Mouse (Mus musculus) stomach, postnatal 0 days (tissue): ENCODE measurements at regions not wholly inside any gene's neighbourhood (a gene's known extent, or its start where the extent isn't known, plus 50 kb on each side); places are given as distances from the start of the nearest gene placed in this dataset.
"Not testable (repeated sequence)": the region's sequence is repeated elsewhere in the genome, so short reads cannot be mapped to it uniquely, and the experiment has no call there.

Source experiments
- ATAC-seq: fragments of 200-750 bp; cut with Nextera tagmentation; 2 replicates; pipeline ENCODE4 v1.8.0; 2017; ENCODE audit not compliant: low FRiP score, low TSS enrichment
- DNase-seq: peaks from one replicate; pipeline ENCODE4 v3.0.0-alpha.2; 2016; ENCODE audit warnings: low spot score
- H3K27ac ChIP-seq: fragments of 300-500 bp; sonication (generic); replicated peaks from 2 replicates; pipeline ENCODE4 v1.5.1; 2014; ENCODE audit warnings: mild to moderate bottlenecking, control low read depth
- H3K27me3 ChIP-seq: fragments of 300-500 bp; sonication (generic); 2 replicates; pipeline ENCODE4 v1.6.1; 2014; ENCODE audit warnings: low read length; ENCODE audit not compliant: control insufficient read depth, insufficient read depth
- H3K36me3 ChIP-seq: fragments of 300-500 bp; sonication (generic); 2 replicates; pipeline ENCODE4 v1.6.1; 2014; ENCODE audit warnings: low read length, mixed read lengths; ENCODE audit not compliant: control insufficient read depth, insufficient read depth
- H3K4me1 ChIP-seq: fragments of 300-500 bp; sonication (generic); replicated peaks from 2 replicates; pipeline ENCODE4 v1.6.1; 2014; ENCODE audit warnings: antibody characterized with exemption; ENCODE audit not compliant: control insufficient read depth, insufficient read depth
- H3K4me2 ChIP-seq: fragments of 300-500 bp; sonication (generic); replicated peaks from 2 replicates; pipeline ENCODE4 v1.6.1; 2014; ENCODE audit warnings: low read depth, mild to moderate bottlenecking, control low read depth, moderate library complexity
- H3K4me3 ChIP-seq: fragments of 300-500 bp; sonication (generic); 2 replicates; pipeline ENCODE4 v1.5.1; 2014; ENCODE audit warnings: low read depth, low read length, control low read depth
- H3K9ac ChIP-seq: fragments of 300-500 bp; sonication (generic); 2 replicates; pipeline ENCODE4 v1.6.1; 2014; ENCODE audit warnings: mild to moderate bottlenecking, low read length, control low read depth, mixed read lengths
- H3K9me3 ChIP-seq: fragments of 300-500 bp; sonication (generic); 2 replicates; pipeline ENCODE4 v1.6.1; 2016; ENCODE audit warnings: low read length; ENCODE audit not compliant: control insufficient read depth
- CTCF ChIP-seq: IDR thresholded peaks from 2 replicates; pipeline ENCODE4 v1.5.1; 2016; ENCODE audit warnings: antibody characterized with exemption, low read depth, mild to moderate bottlenecking, moderate library complexity
- EP300 ChIP-seq: optimal IDR thresholded peaks from 2 replicates; pipeline ENCODE3; 2016; ENCODE audit warnings: antibody characterized with exemption
- WGBS: fragments of 180-500 bp; shearing (Covaris S2); extraction: QIAGEN DNeasy Blood & Tissue Kit; methylation state at CpG from one replicate; pipeline ENCODE4 v1.1.7; 2014; 5-methylcytosine and 5-hydroxymethylcytosine counted together

- Histone ChIP-seq H3K4me3 (no peak overlapping the region), H3K4me2 (no peak overlapping the region), H3K4me1 (no peaks in the 10 kb centered on the region), H3K9ac (no peak overlapping the region), H3K27ac (no peak overlapping the region), H3K9me3 (no peaks in the 10 kb centered on the region), H3K36me3 (no peaks in the 10 kb centered on the region), H3K27me3 (no peaks in the 10 kb centered on the region)
- 29% methylated on average over 3 of the region's 3 CpGs for WGBS
- no peak for DNase-seq
- no peak for ATAC-seq
- TF ChIP-seq CTCF (no peak), EP300 (no peak)
Measured at GRCm38 (mm10) chr12:74825664-74826063, 351.5 kb downstream of the Kcnh5 start.

- H3K4me1 ChIP-seq = no peaks in the 10 kb centered on the region
- H3K27ac ChIP-seq = no peak overlapping the region
- WGBS = 22% methylated on average over 3 of the region's 3 CpGs
- no peak overlapping the region for H3K4me3 ChIP-seq
- no peak overlapping the region for H3K9ac ChIP-seq
- ATAC-seq (no peak), DNase-seq (no peak)
- H3K36me3 ChIP-seq = no peaks in the 10 kb centered on the region
- no peaks in the 10 kb centered on the region for H3K9me3 ChIP-seq
- H3K4me2 ChIP-seq = no peak overlapping the region
- no peaks in the 10 kb centered on the region for H3K27me3 ChIP-seq
- TF ChIP-seq CTCF = no peak
- no peak for TF ChIP-seq EP300
Measured at GRCm38 (mm10) chr12:74824735-74825494, 352.2 kb downstream of the Kcnh5 start.

- not testable (repeated sequence) for H3K9me3 ChIP-seq, H3K4me3 ChIP-seq, ATAC-seq, H3K4me2 ChIP-seq, H3K27ac ChIP-seq, H3K4me1 ChIP-seq, DNase-seq, H3K27me3 ChIP-seq, H3K9ac ChIP-seq, H3K36me3 ChIP-seq
- WGBS = 87% methylated on average over 3 of the region's 3 CpGs
Measured at GRCm38 (mm10) chr12:74816181-74816580, 361.0 kb downstream of the Kcnh5 start.

GRCm38 (mm10) chr12:74808571-74808970 lies 368.6 kb downstream of the Kcnh5 start:
- WGBS = 84% methylated on average over 2 of the region's 2 CpGs
- not testable (repeated sequence) for H3K27ac ChIP-seq, ATAC-seq

GRCm38 (mm10) chr12:74807926-74808325 lies 369.2 kb downstream of the Kcnh5 start:
- H3K9me3 ChIP-seq, H3K4me3 ChIP-seq, H3K27me3 ChIP-seq, H3K27ac ChIP-seq, ATAC-seq, H3K4me2 ChIP-seq, DNase-seq, H3K4me1 ChIP-seq, H3K9ac ChIP-seq, H3K36me3 ChIP-seq: not testable (repeated sequence)
- WGBS = 93% methylated on average over 15 of the region's 15 CpGs

More at GRCm38 (mm10) chr12:74808571-74808970, 368.6 kb downstream of the Kcnh5 start:
- H3K9me3 ChIP-seq, H3K36me3 ChIP-seq, H3K9ac ChIP-seq, H3K4me3 ChIP-seq, H3K4me2 ChIP-seq, DNase-seq, H3K4me1 ChIP-seq, H3K27me3 ChIP-seq: not testable (repeated sequence)

- TF ChIP-seq EP300 (no peak), CTCF (no peak)
- Histone ChIP-seq H3K4me1 (no peaks in the 10 kb centered on the region), H3K27me3 (no peaks in the 10 kb centered on the region), H3K4me3 (no peak overlapping the region), H3K9me3 (no peaks in the 10 kb centered on the region), H3K36me3 (no peaks in the 10 kb centered on the region), H3K4me2 (no peak overlapping the region), H3K9ac (no peak overlapping the region), H3K27ac (no peak overlapping the region)
- ATAC-seq = peak; percentile 68; the same call in 1 of the 2 replicates
- 63% methylated on average over 13 of the region's 13 CpGs for WGBS
- no peak for DNase-seq
Measured at GRCm38 (mm10) chr12:74803740-74804512, 373.2 kb downstream of the Kcnh5 start.
